Mouse (Mus musculus): ENCODE data around the gene Zranb1. TPM values are rescaled to one million over a fixed set of nuclear protein-coding genes. Genes with fewer than 3 reads are reported as not detected.

The Zranb1 gene
- polyA plus RNA-seq, 1 experiment: 8.2 TPM

- H3K4me1 ChIP-seq (ENCODE audit: control insufficient read depth, insufficient read depth, low read length): peaks cover 9% of the 10 kb centered on the region
- no peak overlapping the region for H3K27ac ChIP-seq (ENCODE audit: insufficient read depth, low read depth, low read length)
- WGBS: 74% methylated on average over 8 of the region's 8 CpGs
- no peak for DNase-seq
- H3K36me3 ChIP-seq (ENCODE audit: control insufficient read depth, insufficient read depth, low read length): no peaks in the 10 kb centered on the region
- TF ChIP-seq POLR2A (IDR thresholded peaks at IDR 0.05; ENCODE audit: low read depth, low read length): no peak
- TF ChIP-seq CTCF (conservative IDR thresholded peaks at IDR 0.05; ENCODE audit: insufficient read depth, insufficient read length, low read depth, low read length): no peak
- H3K27me3 ChIP-seq (replicated peaks; ENCODE audit: control insufficient read depth, insufficient read depth, low read length): no peaks in the 10 kb centered on the region
- H3K4me3 ChIP-seq (ENCODE audit: insufficient read depth, low read depth, low read length): no peak overlapping the region
Measured at GRCm38 (mm10) chr7:132889691-132890090, 41.3 kb upstream of the Zranb1 start.

DNA sequence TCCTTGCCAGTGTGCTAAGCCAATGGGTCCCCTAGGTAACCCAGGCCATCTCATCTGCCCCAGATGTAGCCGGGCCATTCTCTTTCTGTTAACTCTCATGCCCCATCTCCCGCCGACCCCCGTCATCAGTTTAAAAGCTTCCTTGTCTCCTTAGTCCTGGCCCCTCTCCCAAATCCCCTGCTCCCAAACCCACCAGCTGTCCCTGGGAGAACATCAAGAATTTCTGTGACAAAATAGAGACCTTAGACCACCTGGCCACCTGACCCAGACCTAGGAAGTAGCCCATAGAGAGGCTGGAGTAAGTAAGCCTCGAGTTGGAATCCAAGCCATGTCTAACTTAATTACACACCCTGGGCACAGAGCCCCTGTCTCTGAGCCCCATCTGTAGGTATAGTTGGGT, 40.7 kb upstream of the Zranb1 start:
- no peak overlapping the region for H3K4me3 ChIP-seq (ENCODE audit: insufficient read depth, low read depth, low read length)
- 89% methylated on average over 5 of the region's 5 CpGs for WGBS
- peaks cover 9% of the 10 kb centered on the region for H3K4me1 ChIP-seq (ENCODE audit: control insufficient read depth, insufficient read depth, low read length)
- no peaks in the 10 kb centered on the region for H3K36me3 ChIP-seq (ENCODE audit: control insufficient read depth, insufficient read depth, low read length)
- TF ChIP-seq POLR2A (IDR thresholded peaks at IDR 0.05; ENCODE audit: low read depth, low read length): no peak
- no peak for TF ChIP-seq CTCF (conservative IDR thresholded peaks at IDR 0.05; ENCODE audit: insufficient read depth, insufficient read length, low read depth, low read length)
- no peaks in the 10 kb centered on the region for H3K27me3 ChIP-seq (replicated peaks; ENCODE audit: control insufficient read depth, insufficient read depth, low read length)
- DNase-seq: no peak
- H3K27ac ChIP-seq (ENCODE audit: insufficient read depth, low read depth, low read length): no peak overlapping the region

DNA sequence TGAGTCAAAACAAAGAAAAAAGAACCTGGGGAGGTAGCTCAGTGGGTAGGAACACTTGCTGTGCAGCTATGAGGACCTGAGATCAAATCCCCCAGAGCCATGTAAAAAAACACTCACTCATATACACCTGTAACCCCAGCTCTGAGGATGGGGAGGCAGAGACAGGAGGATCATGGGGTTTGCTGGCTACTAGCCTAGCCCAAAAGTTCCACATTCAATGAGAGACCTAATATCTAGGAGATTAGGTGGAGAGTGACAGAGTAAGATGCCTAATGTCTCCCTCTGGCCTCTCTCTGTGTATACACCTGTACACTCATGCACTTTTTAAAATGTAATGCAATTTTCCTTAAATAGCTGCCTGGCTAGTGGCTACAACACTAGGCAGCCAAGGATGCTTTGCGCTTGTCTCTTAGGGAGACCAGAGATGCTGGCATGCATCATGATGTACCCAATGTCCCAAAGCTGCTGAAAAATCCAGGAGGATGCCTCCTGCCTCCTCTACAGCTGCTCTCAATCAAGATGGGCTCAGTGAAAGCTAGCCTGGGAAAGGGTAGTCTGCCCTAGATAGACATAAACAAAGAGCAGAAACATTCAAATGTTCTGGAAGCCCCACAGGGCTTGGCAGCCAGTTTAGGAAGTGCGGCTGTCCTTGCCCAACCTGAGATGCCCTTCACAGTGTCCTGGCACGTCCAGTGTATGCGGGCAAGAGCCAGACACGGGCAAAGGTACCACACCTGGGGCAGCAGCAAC, 39.2 kb upstream of the Zranb1 start:
- Histone ChIP-seq H3K4me3 (ENCODE audit: insufficient read depth, low read depth, low read length) (no peak overlapping the region), H3K27ac (ENCODE audit: insufficient read depth, low read depth, low read length) (peak overlapping the region; percentile 77), H3K36me3 (ENCODE audit: control insufficient read depth, insufficient read depth, low read length) (no peaks in the 10 kb centered on the region), H3K27me3 (replicated peaks; ENCODE audit: control insufficient read depth, insufficient read depth, low read length) (no peaks in the 10 kb centered on the region), H3K4me1 (ENCODE audit: control insufficient read depth, insufficient read depth, low read length) (peaks cover 9% of the 10 kb centered on the region)
- 61% methylated on average over 5 of the region's 5 CpGs for WGBS
- TF ChIP-seq POLR2A (IDR thresholded peaks at IDR 0.05; ENCODE audit: low read depth, low read length) (no peak), CTCF (conservative IDR thresholded peaks at IDR 0.05; ENCODE audit: insufficient read depth, insufficient read length, low read depth, low read length) (no peak)
- peak; percentile 66 for DNase-seq

- H3K36me3 ChIP-seq (ENCODE audit: control insufficient read depth, insufficient read depth, low read length): no peaks in the 10 kb centered on the region
- no peak overlapping the region for H3K4me3 ChIP-seq (ENCODE audit: insufficient read depth, low read depth, low read length)
- H3K27ac ChIP-seq (ENCODE audit: insufficient read depth, low read depth, low read length): peak overlapping the region; percentile 77
- WGBS: 58% methylated on average over 4 of the region's 4 CpGs
- DNase-seq: no peak
- TF ChIP-seq POLR2A (IDR thresholded peaks at IDR 0.05; ENCODE audit: low read depth, low read length): no peak
- TF ChIP-seq CTCF (conservative IDR thresholded peaks at IDR 0.05; ENCODE audit: insufficient read depth, insufficient read length, low read depth, low read length): no peak
- H3K4me1 ChIP-seq (ENCODE audit: control insufficient read depth, insufficient read depth, low read length): peaks cover 9% of the 10 kb centered on the region
- H3K27me3 ChIP-seq (replicated peaks; ENCODE audit: control insufficient read depth, insufficient read depth, low read length): no peaks in the 10 kb centered on the region
Measured at GRCm38 (mm10) chr7:132892311-132892661, 38.7 kb upstream of the Zranb1 start.

- Histone ChIP-seq H3K4me1 (ENCODE audit: control insufficient read depth, insufficient read depth, low read length) (peaks cover 9% of the 10 kb centered on the region), H3K36me3 (ENCODE audit: control insufficient read depth, insufficient read depth, low read length) (no peaks in the 10 kb centered on the region), H3K27me3 (replicated peaks; ENCODE audit: control insufficient read depth, insufficient read depth, low read length) (no peaks in the 10 kb centered on the region), H3K4me3 (ENCODE audit: insufficient read depth, low read depth, low read length) (no peak overlapping the region), H3K27ac (ENCODE audit: insufficient read depth, low read depth, low read length) (peak overlapping the region; percentile 77)
- WGBS: 49% methylated on average over 7 of the region's 7 CpGs
- TF ChIP-seq POLR2A (IDR thresholded peaks at IDR 0.05; ENCODE audit: low read depth, low read length) (no peak), CTCF (conservative IDR thresholded peaks at IDR 0.05; ENCODE audit: insufficient read depth, insufficient read length, low read depth, low read length) (no peak)
- no peak for DNase-seq
Measured at GRCm38 (mm10) chr7:132892806-132893205, 38.1 kb upstream of the Zranb1 start.

DNA sequence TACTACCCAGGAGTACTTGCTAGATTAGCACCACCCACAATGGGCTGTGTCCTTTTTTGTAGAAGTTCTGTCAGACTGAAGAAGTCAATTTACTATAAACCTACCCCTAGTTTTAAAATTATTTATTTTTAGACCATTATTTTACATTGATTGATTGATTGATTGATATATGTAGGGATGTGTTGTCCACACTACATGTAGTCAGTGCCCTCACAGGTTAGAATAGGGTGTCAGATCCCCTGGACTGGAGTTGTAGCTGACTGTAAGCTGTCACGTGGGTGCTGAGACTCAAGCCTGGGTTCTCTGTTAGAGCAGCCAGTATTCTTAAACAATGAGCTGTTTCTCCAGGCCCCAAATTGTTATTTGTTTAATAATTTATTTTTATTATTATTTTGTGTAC, 37.6 kb upstream of the Zranb1 start:
- Histone ChIP-seq H3K27ac (ENCODE audit: insufficient read depth, low read depth, low read length) (no peak overlapping the region), H3K27me3 (replicated peaks; ENCODE audit: control insufficient read depth, insufficient read depth, low read length) (no peaks in the 10 kb centered on the region), H3K4me1 (ENCODE audit: control insufficient read depth, insufficient read depth, low read length) (peaks cover 9% of the 10 kb centered on the region), H3K4me3 (ENCODE audit: insufficient read depth, low read depth, low read length) (no peak overlapping the region), H3K36me3 (ENCODE audit: control insufficient read depth, insufficient read depth, low read length) (no peaks in the 10 kb centered on the region)
- TF ChIP-seq CTCF (conservative IDR thresholded peaks at IDR 0.05; ENCODE audit: insufficient read depth, insufficient read length, low read depth, low read length): no peak
- no peak for TF ChIP-seq POLR2A (IDR thresholded peaks at IDR 0.05; ENCODE audit: low read depth, low read length)
- WGBS: 98% methylated on average over 1 of the region's 1 CpGs
- DNase-seq: no peak

DNA sequence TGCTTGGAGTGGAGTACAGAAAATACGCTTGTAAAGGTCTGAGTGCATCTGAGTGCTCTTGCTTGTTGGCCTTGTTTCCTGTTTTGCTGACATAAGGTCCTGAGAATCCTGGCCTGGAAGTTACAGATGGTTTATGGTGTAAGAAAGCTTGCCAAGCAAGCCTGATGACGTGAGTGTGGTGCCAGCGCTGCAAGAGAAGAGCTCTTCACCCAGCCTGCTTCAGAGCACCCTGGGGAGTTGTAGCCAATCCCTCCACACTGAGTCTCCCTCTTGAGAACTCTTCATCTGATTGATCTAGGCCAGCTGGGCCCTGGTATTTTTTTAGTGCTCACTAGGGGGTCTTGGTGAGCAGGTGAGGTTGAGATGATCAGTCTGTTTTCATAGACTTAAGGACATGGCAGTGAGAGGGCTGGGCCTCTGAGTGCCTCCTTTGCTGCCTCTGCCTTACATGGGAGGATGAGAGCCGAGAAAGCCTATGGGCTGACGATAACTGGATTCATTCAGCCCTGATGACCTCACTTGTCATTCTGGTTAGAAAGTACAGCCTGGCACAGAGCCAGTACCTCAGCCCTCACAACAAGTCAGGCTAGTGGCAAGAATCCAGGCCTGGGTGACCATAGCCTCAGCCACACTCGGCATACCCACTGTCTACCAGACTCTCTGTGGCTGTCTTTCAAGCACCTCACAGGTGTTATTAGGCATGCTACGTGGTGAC, 35.9 kb upstream of the Zranb1 start:
- TF ChIP-seq POLR2A (IDR thresholded peaks at IDR 0.05; ENCODE audit: low read depth, low read length) (no peak), CTCF (conservative IDR thresholded peaks at IDR 0.05; ENCODE audit: insufficient read depth, insufficient read length, low read depth, low read length) (no peak)
- no peaks in the 10 kb centered on the region for H3K27me3 ChIP-seq (replicated peaks; ENCODE audit: control insufficient read depth, insufficient read depth, low read length)

More for the DNA sequence above, 35.9 kb upstream of the Zranb1 start:
- WGBS: 47% methylated on average over 7 of the region's 7 CpGs
- Histone ChIP-seq H3K4me1 (ENCODE audit: control insufficient read depth, insufficient read depth, low read length) (peaks cover 9% of the 10 kb centered on the region), H3K36me3 (ENCODE audit: control insufficient read depth, insufficient read depth, low read length) (no peaks in the 10 kb centered on the region), H3K4me3 (ENCODE audit: insufficient read depth, low read depth, low read length) (no peak overlapping the region), H3K27ac (ENCODE audit: insufficient read depth, low read depth, low read length) (peak overlapping the region; percentile 40; the same call in 1 of the 2 replicates)
- DNase-seq: peak; percentile 49
